Mouse (Mus musculus) midbrain, embryonic 15.5 days (tissue): ENCODE results near the gene Eif2ak2. TPM values are rescaled to one million over a fixed set of nuclear protein-coding genes. Genes with fewer than 3 reads are reported as not detected.

Experiments used
- ATAC-seq: fragments of 200-750 bp; cut with Nextera tagmentation; replicated peaks from 2 replicates; pipeline ENCODE4 v1.8.0; 2017; ENCODE audit warnings: moderate TSS enrichment
- H3K27ac ChIP-seq: fragments of 300-500 bp; sonication (generic); 2 replicates; pipeline ENCODE4 v1.5.1; 2015; ENCODE audit warnings: mild to moderate bottlenecking, inconsistent platforms
- H3K27me3 ChIP-seq: fragments of 300-500 bp; sonication (generic); replicated peaks from 2 replicates; pipeline ENCODE4 v1.6.1; 2015; ENCODE audit warnings: inconsistent platforms
- H3K36me3 ChIP-seq: fragments of 300-500 bp; sonication (generic); replicated peaks from 2 replicates; pipeline ENCODE4 v1.6.1; 2015; ENCODE audit warnings: inconsistent platforms
- H3K4me1 ChIP-seq: fragments of 300-500 bp; sonication (generic); 2 replicates; pipeline ENCODE4 v1.6.1; 2015; ENCODE audit warnings: inconsistent platforms
- H3K4me2 ChIP-seq: fragments of 300-500 bp; sonication (generic); 2 replicates; pipeline ENCODE4 v1.6.1; 2015; ENCODE audit warnings: inconsistent platforms, mild to moderate bottlenecking, moderate library complexity
- H3K4me3 ChIP-seq: fragments of 300-500 bp; sonication (generic); 2 replicates; pipeline ENCODE4 v1.5.1; 2015; ENCODE audit warnings: mild to moderate bottlenecking, inconsistent platforms
- H3K9ac ChIP-seq: fragments of 300-500 bp; sonication (generic); 2 replicates; pipeline ENCODE4 v1.6.1; 2015; ENCODE audit warnings: mild to moderate bottlenecking, inconsistent platforms
- H3K9me3 ChIP-seq: fragments of 300-500 bp; sonication (generic); 2 replicates; pipeline ENCODE4 v1.6.1; 2016; ENCODE audit warnings: inconsistent platforms
- WGBS: fragments of 180-500 bp; shearing (Covaris S2); methylation state at CpG from one replicate; pipeline ENCODE4 v1.1.7; 2015; ENCODE audit warnings: mixed read lengths; 5-methylcytosine and 5-hydroxymethylcytosine counted together
- polyA plus RNA-seq: library from polyadenylated mRNA; unstranded; fragments of >200 nt; fragmentation: Nextera tagmentation; extraction: Ambion mirVana; gene quantifications from 2 replicates; pipeline ENCODE4 v1.2.1, GENCODE M21; 2015

The Eif2ak2 gene
- polyA plus RNA-seq, 1 experiment from 2014 or later = 2.2 TPM

GRCm38 (mm10) chr17:78809582-78809981 is 72.8 kb downstream of the Eif2ak2 start:
- H3K36me3 ChIP-seq = peaks cover 36% of the 10 kb centered on the region
- no peak for ATAC-seq
- H3K4me2 ChIP-seq = no peak overlapping the region

GRCm38 (mm10) chr17:78809019-78809418 is 73.4 kb downstream of the Eif2ak2 start:
- ATAC-seq = no peak
- no peaks in the 10 kb centered on the region for H3K9me3 ChIP-seq
- H3K36me3 ChIP-seq = peaks cover 34% of the 10 kb centered on the region
- no peak overlapping the region for H3K27ac ChIP-seq
- H3K9ac ChIP-seq = no peak overlapping the region
- H3K27me3 ChIP-seq = no peaks in the 10 kb centered on the region
- H3K4me1 ChIP-seq = no peaks in the 10 kb centered on the region
- H3K4me2 ChIP-seq = no peak overlapping the region
- H3K4me3 ChIP-seq = no peak overlapping the region

More at GRCm38 (mm10) chr17:78809582-78809981, 72.8 kb downstream of the Eif2ak2 start:
- Histone ChIP-seq H3K9ac (no peak overlapping the region), H3K27ac (no peak overlapping the region), H3K9me3 (no peaks in the 10 kb centered on the region), H3K4me3 (no peak overlapping the region), H3K4me1 (no peaks in the 10 kb centered on the region), H3K27me3 (no peaks in the 10 kb centered on the region)
- 93% methylated on average over 3 of the region's 3 CpGs for WGBS

Other genes starting within 250 kb of the Eif2ak2 start
- 5.0 and 5.4 TPM in 2 replicates for gene Strn, start 145.4 kb downstream of the Eif2ak2 start, polyA plus RNA-seq
- gene Heatr5b, start 47.2 kb downstream of the Eif2ak2 start, polyA plus RNA-seq = 21.7 and 23.1 TPM in 2 replicates
- 45.3 and 46.2 TPM in 2 replicates for gene Gpatch11, start 47.0 kb downstream of the Eif2ak2 start, polyA plus RNA-seq
- gene Sult6b1, start 24.4 kb upstream of the Eif2ak2 start, polyA plus RNA-seq = 0.14 and 0.32 TPM in 2 replicates
- gene Cebpzos, start 33.9 kb upstream of the Eif2ak2 start, polyA plus RNA-seq = 103 TPM in 2 replicates
- gene Cebpz, start 54.5 kb upstream of the Eif2ak2 start, polyA plus RNA-seq = 39.2 and 42.3 TPM in 2 replicates
- gene Ndufaf7, start 54.6 kb upstream of the Eif2ak2 start, polyA plus RNA-seq = 62.3 and 69.6 TPM in 2 replicates
- gene Prkd3, start 138.2 kb upstream of the Eif2ak2 start, polyA plus RNA-seq = 11.2 and 11.8 TPM in 2 replicates
- 17.9 and 19.7 TPM in 2 replicates for gene Qpct, start 169.3 kb upstream of the Eif2ak2 start, polyA plus RNA-seq